Mouse (Mus musculus) adrenal gland, postnatal 10 days (tissue): ENCODE results near the gene Dlec1. TPM values are rescaled to one million over a fixed set of nuclear protein-coding genes. Genes with fewer than 3 reads are reported as not detected.

ENCODE experiments used
- total RNA-seq, 2 experiments: library from RNA; stranded (reverse); gene quantifications; 2 replicates each; pipeline ENCODE4 v1.2.3; 2021

Gene Dlec1
- total RNA-seq, 2 experiments from 2014 or later, result 0.84 to 1.6 TPM

Other genes starting within 250 kb of the Dlec1 start
- 10 to 100 TPM; 28.8 to 30.7 TPM for gene Ctdspl, start 176.0 kb upstream of the Dlec1 start, total RNA-seq
- gene Vill, start 49.7 kb upstream of the Dlec1 start, total RNA-seq, result 1 to 10 TPM; 4.8 to 5.1 TPM
- gene Plcd1, start 9.0 kb upstream of the Dlec1 start, total RNA-seq, result 10 to 100 TPM; 11.2 to 15.6 TPM
- 100 to 1,000 TPM in 1 of 2 experiments, 10 to 100 TPM in 1; 67.7 to 107 TPM for gene Acaa1b, start 54.6 kb downstream of the Dlec1 start, total RNA-seq
- gene Gm47289, start 56.7 kb downstream of the Dlec1 start, total RNA-seq, result not detected
- gene Slc22a13, start 106.6 kb downstream of the Dlec1 start, total RNA-seq, result not detected
- gene Oxsr1, start 219.9 kb downstream of the Dlec1 start, total RNA-seq, result 10 to 100 TPM; 34.6 to 35.2 TPM
- 100 to 1,000 TPM; 113 to 126 TPM for gene Acaa1a, start 237.2 kb downstream of the Dlec1 start, total RNA-seq
- 10 to 100 TPM; 24.4 to 26.7 TPM for gene Myd88, start 238.9 kb downstream of the Dlec1 start, total RNA-seq